Mouse (Mus musculus) urinary bladder, adult 18-20 months (tissue): Measurements from ENCODE around the gene Aplp2.

ENCODE experiments used
- DNase-seq, 2 experiments: peaks; one replicate each; pipeline ENCODE4 v3.0.0; 2022; ENCODE audit warnings: low spot score in 2 of 2, mixed read lengths in 2 of 2

Gene Aplp2

GRCm38 (mm10) chr9:31225808-31226207 is 14.2 kb upstream of the Aplp2 start:
- no peak for DNase-seq

- no peak for DNase-seq
These were observed 11.9 kb upstream of the Aplp2 start for GRCm38 (mm10) chr9:31223475-31223874.

DNA sequence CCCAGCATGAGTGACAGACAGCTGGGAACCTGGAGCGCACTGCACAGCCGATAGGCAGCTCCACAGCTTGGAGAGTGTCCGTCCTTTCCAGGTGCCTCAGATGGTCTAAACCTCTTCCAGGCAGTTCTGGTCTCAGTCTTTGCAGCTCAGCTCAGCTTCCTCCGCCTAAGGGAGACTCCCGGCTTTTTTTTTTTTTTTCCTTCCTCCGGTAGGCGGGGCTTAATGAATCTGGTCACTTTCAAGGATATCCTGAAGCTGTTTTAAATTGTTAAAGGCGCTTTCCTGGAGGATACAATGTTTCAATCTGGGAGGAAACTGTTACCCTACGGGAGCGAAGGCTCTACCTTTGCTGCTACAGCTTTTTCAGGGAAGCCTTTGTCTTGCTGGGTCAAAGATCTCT is 9.6 kb upstream of the Aplp2 start:
- no peak for DNase-seq

DNA sequence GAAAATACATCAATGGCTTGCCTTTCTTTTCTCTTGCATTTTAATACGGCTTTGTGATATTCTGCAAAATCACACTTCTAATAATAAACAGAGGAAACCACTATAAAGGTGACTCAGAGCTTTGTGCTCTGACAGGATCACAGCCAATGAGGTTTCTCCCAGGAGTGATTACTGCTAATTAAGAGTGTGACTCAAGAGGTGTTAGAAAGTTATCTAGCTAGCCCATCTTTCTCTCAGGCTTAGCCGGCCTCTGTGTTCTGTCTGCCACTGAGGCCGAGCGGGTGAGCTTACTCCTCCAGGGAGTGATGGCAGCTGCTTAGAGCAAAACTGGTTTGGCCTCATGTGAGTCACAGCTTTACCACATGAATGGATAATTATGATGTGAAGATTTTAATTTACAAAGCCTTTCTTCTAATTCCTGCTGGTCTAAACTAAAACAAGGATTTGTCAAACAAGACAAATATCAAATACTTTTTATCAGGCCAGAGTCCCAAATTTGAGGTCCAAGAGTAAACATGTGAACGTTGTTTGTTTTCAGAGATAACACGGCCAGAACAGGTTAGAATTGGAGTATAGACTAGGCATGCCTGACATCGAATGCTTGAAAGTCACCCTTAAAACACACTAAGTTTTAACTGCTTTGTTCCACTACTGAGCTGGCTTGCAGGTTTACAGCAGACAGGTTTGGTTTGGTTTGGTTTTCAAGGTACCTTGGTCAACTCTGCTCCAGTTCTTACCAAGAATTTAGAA is 6.2 kb upstream of the Aplp2 start:
- peak in 1 of 2 experiments; percentile 47 for DNase-seq

DNA sequence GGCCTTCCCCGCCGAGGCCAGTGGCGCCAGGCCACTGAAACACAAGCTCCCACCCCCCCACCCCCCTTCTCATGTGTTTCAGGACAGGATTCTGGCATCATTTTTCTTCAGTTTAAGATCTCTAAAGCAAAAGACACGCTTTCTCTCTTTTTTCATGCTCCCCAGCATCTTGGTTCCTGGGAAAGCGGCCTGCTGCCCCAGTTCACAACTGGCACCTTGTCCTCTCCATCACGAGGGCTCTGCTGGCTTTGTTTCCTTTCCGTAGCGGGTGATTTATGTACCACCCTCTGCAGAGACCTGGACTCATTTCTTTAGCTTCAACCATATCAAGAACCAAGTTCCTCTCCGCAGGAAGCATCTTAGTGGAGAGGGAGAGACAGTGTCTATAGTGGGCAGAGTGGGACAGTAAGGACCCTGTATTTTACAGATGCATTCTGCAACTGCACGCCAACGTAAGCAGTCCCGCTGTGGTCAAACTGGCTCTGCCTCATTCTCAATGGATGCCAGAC is 939 bp upstream of the Aplp2 start:
- no peak for DNase-seq

- DNase-seq = no peak
These were observed 596 bp downstream of the Aplp2 start for GRCm38 (mm10) chr9:31210749-31211689.

GRCm38 (mm10) chr9:31210163-31210562 is 1.5 kb downstream of the Aplp2 start:
- DNase-seq = no peak

DNA sequence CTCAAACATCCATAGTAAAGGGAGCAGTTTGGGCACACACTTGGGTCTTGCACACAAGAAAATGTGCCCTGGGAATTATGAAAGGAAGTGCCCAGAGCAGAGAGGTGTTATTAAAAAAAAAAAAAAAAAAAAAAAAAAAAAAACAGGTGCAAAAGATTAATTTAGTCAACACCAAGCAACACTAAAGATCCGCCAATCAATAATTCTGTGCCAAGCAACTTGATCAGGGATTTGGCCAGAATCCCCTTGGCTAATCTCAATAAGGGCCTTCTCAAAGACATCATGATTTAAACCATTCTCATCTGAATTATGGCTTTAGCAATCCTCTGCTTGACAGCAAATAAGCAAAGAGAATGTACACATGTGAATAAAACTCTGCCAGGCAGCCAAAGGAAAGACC is 2.1 kb downstream of the Aplp2 start:
- no peak for DNase-seq

DNA sequence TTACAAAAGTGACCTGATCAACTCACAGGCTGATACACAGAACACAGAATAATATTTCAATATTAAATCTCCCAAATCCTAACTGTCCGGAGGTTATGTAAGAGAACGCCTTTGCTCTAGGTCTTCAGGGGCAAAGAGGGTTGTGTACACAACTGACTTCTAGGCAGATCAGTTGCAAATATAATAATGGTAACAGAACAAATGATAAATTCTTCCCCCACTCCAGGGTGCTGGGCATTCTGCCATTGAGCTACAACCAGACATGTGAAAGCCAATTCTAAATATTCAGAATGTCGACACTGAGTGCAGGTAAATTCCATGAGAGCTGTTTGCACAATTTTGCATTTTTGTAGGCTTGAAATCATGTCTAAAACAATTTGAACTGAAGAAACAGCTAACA is 3.9 kb downstream of the Aplp2 start:
- no peak for DNase-seq

DNA sequence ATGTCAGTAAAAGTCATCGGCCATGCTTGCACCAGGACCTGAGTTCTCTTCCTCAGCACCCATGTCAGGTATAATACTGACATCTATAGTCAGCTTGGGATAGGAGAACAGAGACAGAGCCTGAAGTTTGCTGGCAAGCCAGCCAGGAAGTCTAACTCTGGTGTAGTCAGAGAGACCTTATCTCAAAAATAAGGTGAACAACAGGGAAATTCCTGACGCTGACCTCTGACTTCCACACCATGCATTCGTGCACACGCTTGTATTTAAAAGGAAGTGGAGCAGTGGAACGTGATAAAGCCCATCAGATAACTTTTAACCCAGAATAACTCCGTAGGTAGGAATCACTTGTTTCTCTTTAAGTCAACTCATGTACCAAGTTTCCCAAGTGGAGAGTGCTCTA is 6.9 kb downstream of the Aplp2 start:
- DNase-seq = peak in 1 of 2 experiments; percentile 59

- no peak for DNase-seq
These were observed 7.9 kb downstream of the Aplp2 start for GRCm38 (mm10) chr9:31203571-31204210.

DNA sequence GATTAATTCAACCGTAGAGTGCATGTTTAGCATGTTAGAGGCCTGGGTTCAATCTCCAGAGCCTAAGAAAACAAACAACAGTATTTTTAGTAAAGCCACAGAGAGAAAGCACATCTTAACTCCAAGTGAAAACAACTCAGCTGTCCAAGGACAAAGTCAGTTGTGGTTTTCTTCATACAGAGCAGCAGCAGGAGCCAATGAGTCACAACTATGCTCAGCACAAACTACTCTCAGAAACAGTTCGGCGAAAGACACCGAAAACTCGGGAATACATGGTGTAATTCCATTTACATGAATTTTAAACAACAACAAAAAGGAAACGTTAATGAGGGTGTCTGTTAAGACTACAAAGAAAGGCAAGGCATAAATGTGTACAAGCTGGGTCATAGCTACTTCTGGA is 8.5 kb downstream of the Aplp2 start:
- no peak for DNase-seq

GRCm38 (mm10) chr9:31198614-31199013 is 13.0 kb downstream of the Aplp2 start:
- no peak for DNase-seq

- DNase-seq = no peak
These were observed 13.8 kb downstream of the Aplp2 start for GRCm38 (mm10) chr9:31197782-31198181.

GRCm38 (mm10) chr9:31196742-31197141 is 14.9 kb downstream of the Aplp2 start:
- no peak for DNase-seq

DNA sequence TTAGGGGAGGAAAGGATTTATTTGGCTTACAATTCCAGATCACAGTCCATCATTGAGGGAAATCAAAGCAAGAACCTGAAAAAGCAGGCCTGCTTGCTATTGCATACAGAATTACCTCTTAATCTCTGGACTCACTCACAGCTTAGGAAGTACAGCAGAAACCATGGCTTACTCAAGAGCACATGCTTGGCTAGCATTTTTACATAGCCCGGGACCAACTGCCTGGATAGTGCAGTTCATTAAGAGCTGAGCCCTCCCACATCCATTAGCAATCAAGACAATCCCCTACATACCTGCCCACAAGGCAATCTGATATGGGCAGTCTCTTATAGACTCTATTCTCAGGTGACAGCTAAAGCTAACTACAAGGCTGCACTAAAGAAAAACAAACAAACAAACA is 16.0 kb downstream of the Aplp2 start:
- DNase-seq = no peak

GRCm38 (mm10) chr9:31192378-31192777 is 19.2 kb downstream of the Aplp2 start:
- DNase-seq = no peak

- no peak for DNase-seq
These were observed 20.1 kb downstream of the Aplp2 start for GRCm38 (mm10) chr9:31191543-31191942.

- no peak for DNase-seq
These were observed 22.4 kb downstream of the Aplp2 start for GRCm38 (mm10) chr9:31189194-31189593.

- DNase-seq = no peak
These were observed 27.2 kb downstream of the Aplp2 start for GRCm38 (mm10) chr9:31184439-31184838.

DNA sequence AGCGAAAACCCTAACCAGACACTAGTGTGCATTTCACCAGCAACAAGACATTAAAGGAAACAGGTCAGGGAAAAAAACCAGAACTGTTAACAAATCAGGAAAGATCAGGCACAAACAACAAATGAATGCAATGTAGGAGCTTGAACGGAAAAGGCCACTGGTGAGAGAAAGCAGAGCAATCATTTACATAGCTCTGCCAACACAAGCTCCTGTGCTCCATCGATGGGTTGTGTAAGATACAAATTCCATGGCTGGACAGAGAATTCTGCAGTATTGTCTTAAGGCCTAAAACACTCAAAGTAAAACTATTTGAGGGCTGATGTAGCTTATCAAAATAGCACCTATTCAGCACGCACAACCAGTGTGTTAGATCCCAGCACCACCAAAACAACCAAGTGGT is 28.6 kb downstream of the Aplp2 start:
- DNase-seq = no peak
